Mouse (Mus musculus) layer of hippocampus, postnatal 14 days (tissue): ENCODE results near the gene Wdr5b. TPM values are rescaled to one million over a fixed set of nuclear protein-coding genes. Genes with fewer than 3 reads are reported as not detected.

Experiments used
- DNase-seq, 2 experiments: peaks; one replicate each; pipeline ENCODE4 v3.0.0; 2021 to 2022; ENCODE audit warnings: low spot score in 2 of 2, mixed read lengths in 1 of 2
- total RNA-seq, 2 experiments: library from RNA; stranded (reverse); gene quantifications; 2 replicates each; pipeline ENCODE4 v1.2.3; 2021

The Wdr5b gene
- total RNA-seq, 2 experiments from 2014 or later, result 4.8 to 5.3 TPM

DNA sequence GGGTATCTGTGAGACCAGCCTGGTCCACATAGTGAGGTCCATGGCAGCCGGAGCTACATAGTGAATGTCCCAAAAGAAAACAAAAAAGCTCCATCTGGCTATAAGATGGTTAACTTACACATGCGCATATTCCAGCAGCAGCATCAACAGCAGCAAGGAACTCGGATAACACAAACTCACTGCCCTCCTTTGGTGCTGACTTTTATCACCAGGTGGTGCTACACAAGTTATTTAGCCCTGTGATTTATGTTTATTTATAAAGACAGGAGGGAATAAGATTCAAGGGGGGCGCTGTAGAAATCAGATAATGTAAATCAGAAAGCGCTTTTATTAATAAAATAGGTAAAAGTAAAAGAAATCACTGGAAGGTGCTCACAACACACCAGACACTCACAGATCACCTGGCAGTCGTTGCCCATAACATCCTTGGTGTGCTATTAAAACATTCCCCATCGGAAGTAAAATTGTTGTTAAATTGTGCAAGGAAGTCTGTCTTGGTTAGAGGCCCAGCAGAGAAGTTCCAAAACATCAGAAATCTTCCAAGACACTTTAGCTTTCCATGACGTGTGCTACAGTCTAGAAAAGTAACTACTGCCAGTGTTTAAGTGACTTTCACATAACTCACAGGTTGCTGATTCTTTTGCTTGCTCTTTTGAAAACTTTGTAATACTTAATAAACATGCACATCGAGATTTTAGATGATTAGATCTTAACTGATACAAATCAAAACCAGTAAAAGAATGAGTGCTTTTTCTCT, 29.0 kb downstream of the Wdr5b start:
- no peak for DNase-seq

DNA sequence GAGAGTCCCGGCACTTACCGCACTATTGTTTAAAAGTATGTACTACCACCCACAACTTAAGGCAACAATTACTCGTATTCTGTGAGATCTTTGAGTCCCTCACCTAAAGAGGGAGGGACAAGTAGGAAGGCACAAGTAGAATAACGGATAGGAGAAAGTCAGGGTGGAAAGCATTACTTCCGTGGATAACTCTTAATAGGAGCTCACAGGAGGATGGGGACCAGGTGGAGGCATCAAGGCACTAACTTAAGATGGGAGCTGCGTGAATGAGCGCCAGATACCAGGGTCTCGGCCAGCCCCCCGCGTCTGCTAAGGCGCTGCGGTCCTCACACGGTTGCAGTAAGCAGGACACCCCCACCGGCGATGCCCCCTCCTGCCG, 30.1 kb downstream of the Wdr5b start:
- DNase-seq, result no peak

DNA sequence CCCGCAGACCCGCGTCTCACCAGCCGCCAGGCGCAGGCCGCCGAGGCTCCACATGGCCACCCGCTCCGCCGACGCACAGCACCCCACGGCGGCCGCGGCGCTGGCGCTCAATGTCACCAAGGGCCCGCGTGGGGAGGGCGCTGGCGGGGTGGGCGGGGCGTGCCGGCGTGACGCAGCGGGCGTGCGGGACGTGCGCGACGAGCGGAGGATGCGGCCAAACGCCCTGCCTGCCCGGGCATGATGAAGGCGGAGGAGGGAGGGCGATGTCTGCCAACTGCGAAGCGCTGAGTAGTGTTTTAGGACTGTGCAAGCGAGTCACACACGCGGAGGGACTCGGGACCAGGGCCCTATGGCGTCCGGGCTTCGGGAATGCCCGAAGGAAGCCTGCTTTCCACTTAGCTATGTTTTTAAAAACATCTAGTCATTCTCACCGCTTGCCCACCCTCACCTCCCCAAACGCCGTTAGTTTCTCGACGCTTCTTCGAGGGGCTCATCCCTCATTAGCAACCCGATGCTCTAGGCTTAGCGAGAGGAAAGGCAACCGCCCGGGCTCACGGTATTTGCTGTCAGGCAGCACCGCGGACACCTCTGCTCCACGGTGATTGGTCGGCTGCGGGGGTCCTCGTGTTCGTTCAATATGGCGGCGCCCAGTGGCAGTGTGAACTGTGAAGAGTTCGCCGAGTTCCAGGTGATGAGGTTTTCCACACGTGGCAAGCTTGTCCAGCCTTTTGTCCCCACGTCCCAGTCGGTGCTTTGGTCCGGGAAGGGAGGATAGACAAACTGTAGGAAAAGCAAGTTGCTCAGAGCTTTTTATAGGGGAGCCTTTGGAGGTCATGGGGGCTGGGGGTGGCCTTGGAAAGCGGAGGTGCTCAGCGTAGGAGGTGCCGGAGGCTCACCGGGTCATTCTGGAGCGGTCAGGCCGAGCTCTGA, 30.7 kb downstream of the Wdr5b start, which contains the start of the genes Fam162a and Ccdc58:
TSS of gene Fam162a (minus strand) at position 145 of the 930 bp plus-strand sequence.
TSS of gene Ccdc58 (plus strand) at position 236 of the 930 bp plus-strand sequence.
- peak; percentile 90 to 94 for DNase-seq

DNA sequence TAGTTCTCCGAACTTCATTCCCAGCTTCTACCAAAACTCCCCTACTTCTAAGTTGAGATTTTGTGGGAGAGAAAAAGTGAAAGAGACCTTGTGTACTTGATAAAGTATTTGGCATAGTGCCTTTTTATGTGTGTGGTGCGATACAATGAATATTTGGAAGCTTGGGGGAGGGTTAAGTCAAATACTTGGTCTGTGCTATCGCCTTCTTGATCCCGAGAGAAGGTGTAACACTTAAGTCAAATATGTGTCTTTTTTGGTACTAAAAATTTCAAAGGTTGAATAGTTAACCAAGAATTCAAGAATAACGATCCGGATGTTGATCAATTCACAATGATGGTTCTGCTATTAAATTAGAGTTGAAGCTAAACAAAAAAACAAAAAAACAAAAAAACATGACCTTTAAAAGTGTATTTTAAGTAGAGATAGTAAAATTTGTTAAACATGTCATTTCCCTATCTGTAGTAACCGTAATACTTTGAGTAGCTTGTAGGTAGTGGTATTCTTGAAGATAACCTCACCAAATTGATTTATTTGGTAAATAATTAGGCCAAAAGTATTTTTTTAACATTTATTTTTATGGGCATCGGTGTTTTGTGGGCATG, 31.5 kb downstream of the Wdr5b start:
- DNase-seq, result no peak

DNA sequence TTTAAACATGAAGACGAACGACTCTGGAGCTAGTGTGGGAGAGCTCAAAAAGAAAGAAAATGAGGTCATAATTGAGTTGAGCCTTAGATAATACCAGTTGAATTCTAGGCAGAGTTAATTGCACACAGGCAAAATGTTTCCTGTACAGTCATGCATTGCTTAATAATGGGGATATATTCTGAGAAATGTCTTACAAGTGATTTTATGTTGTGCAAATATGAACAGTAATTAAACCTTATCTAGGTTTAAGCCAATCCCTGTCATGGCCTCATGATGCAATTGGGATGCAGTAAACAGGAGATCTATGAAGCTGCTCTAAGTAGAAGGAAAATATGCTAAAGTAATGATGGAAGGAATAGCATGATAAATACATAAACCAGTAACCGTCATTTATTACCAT, 33.8 kb downstream of the Wdr5b start:
- no peak for DNase-seq

DNA sequence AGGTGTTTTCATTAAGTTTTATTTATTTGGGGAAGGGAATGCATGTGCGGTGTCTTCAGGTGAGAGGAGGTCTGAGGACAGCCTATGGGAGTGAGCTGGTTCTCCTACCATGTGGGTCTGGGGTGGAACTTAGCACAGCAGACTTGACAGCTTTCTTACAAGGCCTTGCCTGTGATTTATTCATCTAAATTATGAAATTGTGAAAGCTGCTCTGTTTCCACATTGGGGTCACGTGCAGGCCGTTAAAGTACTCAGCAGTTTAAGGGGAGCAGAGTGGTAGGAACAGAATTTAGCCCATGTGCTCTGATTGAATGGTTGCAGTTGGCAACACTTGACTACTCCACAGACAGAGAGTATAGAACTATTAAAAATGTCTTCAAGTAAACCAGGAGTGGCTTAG, 38.9 kb downstream of the Wdr5b start:
- DNase-seq, result no peak

DNA sequence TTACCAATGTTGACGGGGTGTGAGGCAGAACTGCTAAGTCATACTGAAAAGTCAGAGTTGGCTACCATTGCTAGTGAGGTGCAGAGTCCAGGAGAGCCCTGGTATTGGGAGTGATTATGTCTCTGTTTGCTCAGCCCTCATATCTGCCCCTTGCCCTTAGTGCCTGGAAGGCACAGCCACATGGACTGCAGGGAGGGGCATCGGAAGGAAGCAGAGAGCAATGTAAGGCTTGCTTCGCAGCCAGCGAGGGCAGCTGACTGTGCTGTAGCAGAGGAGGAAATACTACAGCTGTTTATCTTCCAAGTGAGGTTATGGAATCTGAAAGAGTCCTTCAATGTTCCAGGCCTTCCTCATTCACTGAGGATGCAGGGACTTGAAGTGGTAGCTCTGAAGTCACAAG, 46.9 kb downstream of the Wdr5b start:
- DNase-seq, result no peak

DNA sequence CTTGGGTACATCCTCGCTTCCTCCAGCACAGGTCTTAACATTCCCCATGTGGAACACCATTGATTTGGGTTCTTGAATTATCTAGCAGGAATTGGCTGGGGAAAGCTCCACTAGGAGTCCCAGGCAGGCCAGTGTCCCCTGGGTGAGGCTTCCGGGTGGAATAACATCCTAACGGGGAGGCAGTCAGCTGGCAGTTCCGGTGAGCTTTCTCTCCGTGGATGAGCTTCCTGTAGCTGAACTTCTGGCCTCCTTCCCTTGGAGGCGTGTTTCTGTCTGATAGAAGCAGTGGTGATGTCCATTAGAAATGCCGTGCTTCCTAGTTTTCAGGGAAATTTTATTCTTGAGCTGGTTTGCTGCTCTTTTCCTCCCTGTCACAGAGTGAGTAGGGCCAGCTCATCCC, 48.1 kb downstream of the Wdr5b start:
- DNase-seq, result no peak

DNA sequence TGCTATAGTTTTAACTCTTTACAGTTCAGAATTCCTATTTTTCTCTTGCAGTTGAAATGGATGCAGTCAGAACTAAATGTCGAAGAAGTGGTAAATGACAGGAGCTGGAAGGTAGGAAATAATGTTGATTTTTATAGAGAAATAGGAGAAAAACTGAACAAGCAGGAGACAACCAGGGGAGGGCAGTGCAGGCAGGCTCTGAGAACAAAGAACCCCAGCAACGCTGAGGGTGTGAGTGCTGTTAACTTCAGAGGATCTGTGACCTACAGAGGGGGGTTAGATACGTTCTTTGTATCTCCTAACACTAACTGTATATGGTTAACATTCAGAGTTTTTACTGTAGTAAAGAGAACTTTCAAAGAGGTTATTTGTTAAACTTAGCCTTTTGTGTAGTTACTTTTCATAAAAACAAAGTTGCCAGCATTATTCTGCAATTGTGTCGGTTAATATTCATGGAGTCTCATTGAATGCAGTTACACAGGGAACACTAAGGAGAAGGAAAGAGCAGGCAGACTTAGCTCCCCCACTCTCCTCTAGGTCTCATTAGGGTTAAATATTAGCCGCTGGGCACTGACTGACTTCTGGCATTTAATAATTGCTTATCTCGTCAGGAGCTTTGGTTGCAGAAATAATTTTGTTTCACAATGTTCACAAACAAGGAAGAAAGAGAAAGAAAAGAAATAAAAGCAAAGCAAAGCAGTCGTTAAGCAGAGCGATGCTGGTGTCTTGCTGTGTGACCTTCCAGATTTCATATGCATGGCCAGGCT, 49.0 kb downstream of the Wdr5b start:
- no peak for DNase-seq

DNA sequence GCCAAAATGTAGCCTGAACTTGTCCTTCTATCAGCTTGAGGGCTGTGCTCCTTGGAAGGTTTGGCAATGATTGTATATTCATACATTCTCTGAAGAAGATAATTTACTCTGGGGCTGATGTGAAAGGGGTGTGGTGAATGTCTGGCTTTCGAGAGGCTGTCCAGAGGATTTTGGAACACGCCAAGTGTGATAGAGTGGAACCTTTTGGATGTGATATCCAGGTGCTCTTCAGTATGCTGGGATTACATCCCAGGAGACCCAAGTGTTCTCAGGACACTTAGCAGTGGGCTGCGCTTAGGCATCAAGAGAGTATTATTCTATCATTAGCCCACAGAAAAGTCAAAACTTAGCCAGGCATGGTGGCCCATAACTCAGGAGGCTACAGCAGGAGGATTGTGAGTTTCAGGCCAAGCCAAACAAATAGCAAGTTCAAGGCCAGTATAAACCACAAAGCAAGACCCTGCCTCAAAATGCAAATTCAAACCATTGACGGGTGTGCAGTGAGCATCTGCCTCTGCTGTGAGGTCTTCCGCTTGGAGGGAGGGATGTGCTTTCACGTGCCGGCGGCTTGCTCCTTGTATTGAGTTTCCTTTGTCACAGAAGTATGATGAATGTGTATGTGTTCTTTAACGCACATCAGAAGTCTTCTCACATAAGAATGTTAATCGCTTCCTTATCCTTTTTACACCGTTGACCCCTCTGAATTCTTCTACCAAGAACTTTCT, 50.0 kb downstream of the Wdr5b start:
- no peak for DNase-seq

Other genes starting within 250 kb of the Wdr5b start
- gene Parp14, start 169.6 kb upstream of the Wdr5b start, total RNA-seq, result 1 to 10 TPM; 1.0 to 1.2 TPM
- 1 to 10 TPM; 3.0 to 3.1 TPM for gene Parp9, start 102.7 kb upstream of the Wdr5b start, total RNA-seq
- 1 to 10 TPM; 3.2 to 3.4 TPM for gene Dtx3l, start 102.0 kb upstream of the Wdr5b start, total RNA-seq
- 100 to 1,000 TPM; 113 to 121 TPM for gene Kpna1, start 62.4 kb upstream of the Wdr5b start, total RNA-seq
- 10 to 100 TPM; 81.1 to 84.2 TPM for gene Fam162a, start 30.4 kb downstream of the Wdr5b start, total RNA-seq
- gene Ccdc58, start 30.5 kb downstream of the Wdr5b start, total RNA-seq, result 10 to 100 TPM; 17.1 to 23.9 TPM
- gene Csta1, start 90.1 kb downstream of the Wdr5b start, total RNA-seq, result not detected
- gene Stfa2l1, start 115.6 kb downstream of the Wdr5b start, total RNA-seq, result not detected
- not detected for gene Gm5483, start 143.0 kb downstream of the Wdr5b start, total RNA-seq
- not detected for gene Gm5416, start 169.2 kb downstream of the Wdr5b start, total RNA-seq
- not detected for gene 2010005H15Rik, start 180.3 kb downstream of the Wdr5b start, total RNA-seq
- gene Stfa1, start 235.8 kb downstream of the Wdr5b start, total RNA-seq, result not detected